Mouse (Mus musculus) MEL-GATA-1-ER (cell line): Measurements from ENCODE around the gene Myt1l.

ENCODE experiments used
- DNase-seq: peaks from one replicate; pipeline ENCODE4 v3.0.0-alpha.2; 2012; ENCODE audit warnings: low read depth; ENCODE audit errors: extremely low read depth

The Myt1l gene

GRCm38 (mm10) chr12:29528031-29528771 lies at the start of gene Myt1l:
TSS of gene Myt1l (plus strand) at chr12:29528384.
- DNase-seq = no peak

GRCm38 (mm10) chr12:29486424-29487035 lies 41.7 kb upstream of the Myt1l start:
- no peak for DNase-seq

- no peak for DNase-seq
These were observed 1.9 kb upstream of the Myt1l start for GRCm38 (mm10) chr12:29526236-29526644.

- DNase-seq = no peak
These were observed 979 bp upstream of the Myt1l start for GRCm38 (mm10) chr12:29527048-29527761.

- DNase-seq = no peak
These were observed 2.1 kb downstream of the Myt1l start for GRCm38 (mm10) chr12:29530241-29530725.

- no peak for DNase-seq
These were observed 2.6 kb downstream of the Myt1l start for GRCm38 (mm10) chr12:29530823-29531222.

- DNase-seq = no peak
These were observed 5.1 kb downstream of the Myt1l start for GRCm38 (mm10) chr12:29533071-29533876.

GRCm38 (mm10) chr12:29534326-29534725 lies 6.1 kb downstream of the Myt1l start:
- DNase-seq = no peak

- DNase-seq = no peak
These were observed 6.6 kb downstream of the Myt1l start for GRCm38 (mm10) chr12:29534761-29535300.

GRCm38 (mm10) chr12:29537916-29538315 lies 9.7 kb downstream of the Myt1l start:
- no peak for DNase-seq

GRCm38 (mm10) chr12:29538456-29538855 lies 10.3 kb downstream of the Myt1l start:
- DNase-seq = no peak

- no peak for DNase-seq
These were observed 10.9 kb downstream of the Myt1l start for GRCm38 (mm10) chr12:29539106-29539505.

GRCm38 (mm10) chr12:29540741-29541140 lies 12.6 kb downstream of the Myt1l start:
- DNase-seq = no peak

- no peak for DNase-seq
These were observed 17.9 kb downstream of the Myt1l start for GRCm38 (mm10) chr12:29546073-29546472.

GRCm38 (mm10) chr12:29547112-29547511 lies 18.9 kb downstream of the Myt1l start:
- DNase-seq = no peak

GRCm38 (mm10) chr12:29547755-29548154 lies 19.6 kb downstream of the Myt1l start:
- DNase-seq = no peak

GRCm38 (mm10) chr12:29553138-29553537 lies 25.0 kb downstream of the Myt1l start:
- DNase-seq = no peak

- no peak for DNase-seq
These were observed 27.5 kb downstream of the Myt1l start for GRCm38 (mm10) chr12:29555718-29556117.

- no peak for DNase-seq
These were observed 28.2 kb downstream of the Myt1l start for GRCm38 (mm10) chr12:29556408-29556807.

- no peak for DNase-seq
These were observed 28.7 kb downstream of the Myt1l start for GRCm38 (mm10) chr12:29556901-29557300.

GRCm38 (mm10) chr12:29559769-29560168 lies 31.6 kb downstream of the Myt1l start:
- no peak for DNase-seq
